Mouse (Mus musculus) testis, adult 2 months (tissue): Measurements from ENCODE around the gene Dcbld2.

Experiments used
- CTCF ChIP-seq: fragments of 200-500 bp; IDR thresholded peaks from 2 replicates; pipeline ENCODE4 v1.5.1; 2012; ENCODE audit warnings: low read depth, mild to moderate bottlenecking, inconsistent platforms, low read length, moderate library complexity; ENCODE audit not compliant: control insufficient read depth, insufficient read depth, insufficient replicate concordance
- POLR2A ChIP-seq: fragments of 200-500 bp; IDR thresholded peaks from 2 replicates; pipeline ENCODE4 v1.6.1; 2012; ENCODE audit warnings: low read depth, mild to moderate bottlenecking, inconsistent platforms, low read length, moderate library complexity; ENCODE audit not compliant: control insufficient read depth

DNA sequence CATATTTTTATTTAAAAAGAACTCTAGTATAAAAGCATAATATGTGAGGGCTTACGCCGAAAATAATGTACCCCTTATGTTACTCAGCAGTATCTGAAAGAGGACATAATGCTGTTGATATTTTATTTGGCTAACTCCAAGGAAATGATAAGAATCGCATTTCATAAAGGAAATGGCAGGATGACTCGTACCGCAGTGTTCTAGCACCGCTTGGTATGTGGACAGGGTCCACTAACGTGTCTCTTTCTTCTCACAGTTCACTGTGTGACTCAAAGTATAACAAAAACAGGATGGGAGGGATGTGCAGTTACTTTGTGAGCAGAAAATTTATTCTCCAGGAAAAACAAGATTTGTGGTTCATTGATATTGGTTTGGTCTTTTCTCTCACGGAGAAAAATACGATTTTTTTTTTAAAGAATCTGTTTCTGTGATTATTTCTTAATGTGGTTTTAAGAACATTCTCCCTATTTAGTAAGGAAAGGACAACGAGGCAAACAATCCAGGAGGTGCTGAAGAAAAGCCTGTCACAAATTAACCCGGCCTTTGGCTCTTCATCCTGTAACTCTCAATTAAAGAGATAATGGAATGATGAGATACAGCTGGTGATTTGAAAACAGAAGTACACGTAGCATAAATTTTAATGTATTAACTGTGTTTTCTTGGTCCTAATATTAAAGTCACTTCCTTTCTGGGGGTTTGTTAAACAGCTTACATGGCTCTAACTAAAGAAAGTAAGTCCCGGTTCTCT is 30.3 kb upstream of the Dcbld2 start:
- TF ChIP-seq POLR2A = no peak
- no peak for TF ChIP-seq CTCF
